Mouse (Mus musculus) hematopoietic stem cell, adult 5-6 weeks (primary cell): ENCODE data around the gene Eif6. TPM values are rescaled to one million over a fixed set of nuclear protein-coding genes. Genes with fewer than 3 reads are reported as not detected.
A peak's percentile ranks its signal among the peaks of the same experiment; 100 is the strongest.
"Not testable (repeated sequence)": the region's sequence is repeated elsewhere in the genome, so short reads cannot be mapped to it uniquely, and the experiment has no call there.

Source experiments
- ATAC-seq, 2 experiments: fragments of 125-278 bp in 1 of 2; replicated peaks in 1 of 2; 2 replicates each; pipeline ENCODE4 v1.8.0; 2016 to 2017; ENCODE audit warnings: inconsistent platforms in 2 of 2, mild to moderate bottlenecking in 2 of 2, moderate number of reproducible peaks in 2 of 2, low read depth in 1 of 2, moderate TSS enrichment in 1 of 2; ENCODE audit not compliant: low FRiP score in 2 of 2, poor library complexity in 2 of 2, severe bottlenecking in 2 of 2, insufficient read depth in 1 of 2, low TSS enrichment in 1 of 2
- total RNA-seq: library from RNA; stranded (forward); fragments of 172-1452, 232-1000 nt; gene quantifications from 2 replicates; pipeline ENCODE4 v1.2.3, GENCODE M21; 2017

The Eif6 gene
- total RNA-seq, 1 experiment from 2014 or later = 32.9 TPM

DNA sequence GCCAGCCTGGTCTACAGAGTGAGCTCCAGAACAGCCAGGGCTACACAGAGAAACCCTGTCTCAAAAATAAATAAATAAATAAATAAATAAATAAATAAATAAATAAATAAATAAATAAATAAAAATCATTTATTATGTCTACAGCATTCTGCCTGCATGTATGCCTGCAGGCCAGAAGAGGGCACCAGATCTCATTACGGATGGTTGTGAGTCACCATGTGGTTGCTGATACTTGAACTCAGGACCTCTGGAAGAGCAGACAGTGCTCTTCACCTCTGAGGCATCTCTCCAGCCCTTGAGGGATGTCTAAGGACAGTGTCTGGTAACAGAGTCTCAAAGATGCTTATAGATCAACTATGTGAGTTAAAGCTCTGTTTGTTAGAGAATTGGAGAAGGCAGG lies 5.4 kb upstream of the Eif6 start:
- not testable (repeated sequence) for ATAC-seq

DNA sequence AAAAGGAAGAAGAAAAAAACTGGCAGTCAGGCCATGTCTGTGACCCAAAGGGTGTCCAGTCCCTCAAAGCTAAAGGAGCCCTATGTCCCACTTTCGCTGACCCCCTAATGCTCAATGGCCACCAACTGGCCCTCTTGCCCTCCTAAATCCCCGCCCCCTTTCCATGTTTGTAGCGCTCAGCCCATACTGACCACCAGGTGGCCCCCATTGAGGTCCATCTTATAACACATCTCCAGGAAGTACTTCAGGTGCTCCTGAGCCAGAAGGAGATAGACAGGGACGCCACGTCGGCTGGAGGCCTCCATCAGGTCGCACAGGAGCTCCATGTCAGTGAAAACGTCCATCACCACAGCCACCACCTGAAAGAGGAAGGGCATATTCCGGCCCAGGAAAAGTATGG lies 4.6 kb upstream of the Eif6 start:
- no peak for ATAC-seq

DNA sequence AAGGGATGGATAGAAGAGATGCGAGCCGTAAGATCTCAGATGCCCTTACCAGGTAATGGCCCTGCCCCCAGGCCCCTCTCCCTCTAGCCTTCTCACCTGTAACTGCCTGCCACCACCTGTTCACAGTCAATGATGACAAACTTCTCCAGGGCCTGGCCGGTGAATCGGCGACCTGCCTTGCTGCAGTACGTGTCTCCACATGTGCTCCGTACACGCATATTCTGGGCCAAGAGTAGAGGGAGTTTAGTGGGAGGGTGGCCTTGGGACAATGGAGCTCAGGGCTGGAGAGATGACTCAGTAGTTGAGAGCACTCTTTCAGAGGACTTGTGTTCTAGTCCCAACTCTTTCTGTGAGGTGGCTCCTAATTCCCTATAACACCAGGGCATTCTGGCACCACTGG lies 4.1 kb upstream of the Eif6 start:
- ATAC-seq = no peak

DNA sequence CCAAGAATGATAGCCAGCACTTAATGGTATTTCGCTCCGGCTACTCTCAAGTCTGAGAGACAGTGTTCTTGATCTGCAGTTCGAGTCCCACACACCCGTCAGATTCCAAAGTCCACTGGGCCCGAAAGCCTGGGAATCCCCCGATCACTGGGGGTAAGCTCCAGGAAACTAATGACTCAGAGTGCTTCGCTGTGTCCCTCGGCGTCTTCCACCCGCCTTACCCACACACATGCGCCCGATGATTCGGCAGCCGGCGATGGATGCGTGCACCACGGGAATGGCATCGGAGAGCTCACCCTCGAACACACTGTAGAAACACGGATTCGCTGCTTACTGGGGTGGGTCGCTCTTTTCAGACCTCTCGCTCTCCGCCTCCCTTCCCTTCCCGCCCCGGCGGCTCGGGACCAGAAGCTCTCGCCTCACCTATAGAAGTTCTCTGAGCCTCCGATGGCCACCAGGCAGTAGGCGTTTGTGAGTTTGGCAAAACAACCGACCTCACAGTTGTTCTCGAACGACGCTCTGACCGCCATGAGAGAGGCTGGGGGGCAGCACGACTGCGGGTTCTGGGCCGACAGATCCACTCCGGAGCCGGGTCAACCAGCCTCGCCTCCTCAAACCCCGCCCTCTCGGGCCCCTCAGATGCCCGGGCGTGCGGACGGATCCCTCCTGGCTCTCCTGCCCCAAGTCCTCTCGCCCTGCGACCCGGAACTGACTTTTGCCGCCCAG lies 658 bp downstream of the Eif6 start:
- ATAC-seq = peak in 1 of 2 experiments; percentile 8; a peak in 2 of 4 replicates

DNA sequence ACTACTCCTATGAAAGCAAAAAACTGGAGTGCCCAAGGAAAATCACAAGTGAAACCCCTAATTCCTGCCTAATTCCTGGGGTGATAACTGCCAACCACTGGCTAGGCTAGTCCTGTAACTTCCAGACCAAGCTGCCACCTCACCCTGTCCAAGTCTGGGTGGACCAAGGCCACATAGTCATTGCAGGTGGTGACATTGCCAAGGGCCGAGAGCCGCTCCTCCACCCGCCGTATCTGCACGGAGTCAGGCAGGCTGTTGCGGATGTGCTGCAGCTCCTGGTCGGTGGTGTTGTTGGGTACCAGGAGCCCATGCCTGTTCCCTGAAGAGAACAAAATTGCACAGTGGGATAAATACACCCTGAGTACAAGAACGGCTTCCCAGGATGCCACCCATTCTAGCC lies 3.0 kb downstream of the Eif6 start:
- no peak for ATAC-seq

DNA sequence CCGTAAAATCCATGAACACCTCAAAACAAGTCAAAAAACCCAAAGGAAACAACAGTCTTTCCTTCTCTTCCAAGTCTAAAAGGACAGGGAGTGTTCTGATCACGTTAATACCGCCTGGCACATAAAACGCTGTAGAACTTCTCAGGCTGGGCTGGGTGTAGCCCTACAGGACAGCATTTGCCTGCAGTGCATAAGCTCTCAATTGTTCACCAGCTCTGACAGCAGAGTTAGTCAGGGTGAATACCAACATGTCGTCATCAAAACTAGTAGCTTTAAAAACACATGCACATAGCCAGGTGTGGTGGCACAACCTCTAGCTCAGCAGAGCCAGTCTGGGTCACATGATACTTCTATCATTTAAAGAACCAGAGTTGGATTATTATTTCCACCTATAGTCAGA lies 5.9 kb downstream of the Eif6 start:
- no peak for ATAC-seq

DNA sequence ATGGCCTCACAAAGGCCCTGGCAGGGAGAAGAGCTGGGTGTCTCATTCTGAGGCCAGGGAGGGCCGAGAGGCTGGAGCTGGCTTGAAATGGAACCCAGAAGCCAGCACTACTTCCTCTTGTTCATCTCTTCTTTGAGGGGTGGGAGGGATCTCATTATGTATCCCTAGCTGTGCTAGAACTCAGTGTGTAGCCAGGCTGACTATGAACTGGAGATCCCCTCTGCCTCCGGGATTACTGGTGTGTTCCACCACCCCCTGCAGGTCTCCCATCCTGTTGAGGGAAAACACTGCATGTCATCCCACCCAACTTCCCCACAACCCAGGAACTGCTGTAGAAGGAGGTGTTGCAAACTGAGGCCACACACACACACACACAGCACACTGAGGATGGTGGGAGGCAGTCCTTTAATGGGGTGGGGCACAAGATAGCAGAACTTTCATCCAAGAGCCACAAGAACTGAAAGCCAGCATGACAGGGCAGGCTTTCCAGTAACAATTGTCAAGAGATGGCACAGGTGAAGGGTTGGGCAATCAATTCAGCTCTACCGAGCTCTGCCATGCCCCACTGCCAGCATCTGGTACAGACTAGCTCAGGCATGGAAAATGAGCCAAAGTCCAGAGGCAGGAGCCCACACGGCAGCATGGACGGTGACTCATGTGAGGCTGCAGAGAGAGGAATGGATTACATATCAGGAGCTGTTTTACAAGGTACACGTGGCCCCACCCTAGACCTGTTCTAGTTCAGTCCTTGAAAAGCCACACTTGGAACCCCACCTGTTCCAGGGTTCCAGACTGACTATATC lies 7.1 kb downstream of the Eif6 start:
- ATAC-seq = peak; percentile 9 to 33

DNA sequence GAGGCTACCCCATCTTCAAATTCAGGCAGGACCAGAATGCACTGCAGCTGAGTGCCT lies 7.5 kb downstream of the Eif6 start, which contains the start of gene BC029722:
Gene BC029722, minus strand, starts transcription at position 35 of the 57 bp plus-strand sequence.
- no peak for ATAC-seq

DNA sequence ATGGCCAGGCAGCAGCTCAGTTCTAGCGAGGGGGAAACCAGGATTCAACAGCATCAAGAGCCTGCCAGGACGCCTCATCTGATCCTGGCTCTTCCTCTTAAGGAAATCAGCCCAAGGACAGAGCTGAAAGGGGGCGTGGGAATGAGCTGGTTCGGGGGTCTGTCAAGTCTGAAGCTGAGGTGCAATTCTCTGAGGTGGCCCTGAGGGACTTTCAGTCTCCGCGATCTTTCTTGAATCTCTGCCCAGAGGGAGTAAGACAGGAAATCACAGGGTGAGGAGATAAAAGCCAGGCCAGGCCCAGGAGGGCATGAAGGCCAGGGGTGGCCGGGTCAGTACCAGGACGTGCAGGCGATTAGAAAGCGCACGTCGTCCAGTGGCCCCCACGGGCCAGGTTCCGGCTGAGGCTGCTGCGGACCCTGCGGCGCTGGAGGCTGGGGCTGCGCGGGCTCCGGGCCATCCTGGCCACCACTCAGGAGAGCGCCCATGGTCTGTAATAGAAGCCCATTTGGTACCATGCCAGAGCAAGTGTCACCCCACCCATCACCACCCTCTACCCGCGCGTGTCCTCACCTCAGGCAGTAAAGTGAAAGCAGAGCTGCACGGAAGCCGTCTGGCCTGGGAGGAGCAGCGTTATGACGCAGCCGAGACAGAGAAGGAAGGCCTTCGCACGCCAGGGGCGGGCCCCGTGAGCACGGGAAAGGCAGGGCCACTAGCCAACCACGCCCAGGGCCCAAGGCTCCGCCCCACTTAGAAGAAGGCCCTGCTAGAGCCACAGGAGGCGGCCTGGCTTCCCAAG lies 7.9 kb downstream of the Eif6 start:
- peak; percentile 96 to 97 for ATAC-seq

DNA sequence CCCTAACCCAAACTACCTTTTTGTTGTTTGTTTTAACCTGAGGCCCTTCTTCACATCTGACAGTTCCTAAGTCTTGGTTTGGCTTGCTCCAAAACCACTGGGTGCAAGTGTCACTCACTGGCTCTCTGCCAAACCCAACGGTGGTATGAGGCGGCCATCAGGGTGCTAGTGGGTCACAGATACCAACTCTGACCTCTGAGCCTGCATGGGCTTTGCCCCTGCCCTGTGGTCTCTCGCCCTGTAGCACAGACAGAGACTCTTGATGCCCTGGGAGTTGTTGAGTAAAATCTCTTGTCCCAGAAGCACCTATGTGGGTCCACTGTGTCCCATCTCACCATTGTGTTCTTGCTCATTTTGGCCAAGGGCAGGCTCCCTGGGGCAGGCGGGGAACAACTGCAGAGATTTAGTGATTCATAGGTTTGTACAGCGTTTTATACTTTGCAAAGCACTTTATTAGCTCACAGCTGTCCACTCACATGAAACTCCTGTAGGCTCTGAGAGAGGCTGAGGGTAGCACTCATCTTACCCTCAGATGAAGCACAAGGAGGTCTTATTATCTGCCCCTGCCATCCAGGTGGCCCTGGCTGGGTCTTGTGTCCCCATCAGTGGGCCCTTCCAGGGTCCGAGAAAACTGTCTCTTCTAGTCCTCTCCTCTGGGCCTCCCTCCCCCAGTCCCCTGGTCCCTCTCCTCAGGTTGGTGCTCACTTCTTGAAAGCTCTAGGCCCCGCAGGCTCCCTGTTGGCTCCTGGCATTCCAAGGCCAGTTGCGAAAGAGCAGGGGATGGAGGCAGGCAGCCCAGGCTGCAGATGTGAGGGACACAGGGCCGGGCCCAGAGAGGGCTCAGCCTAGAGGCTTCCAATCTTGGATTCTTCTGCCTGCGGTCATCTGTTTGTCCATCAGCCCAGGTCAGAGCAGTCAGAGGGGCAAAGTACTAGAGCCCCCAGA lies 9.2 kb downstream of the Eif6 start:
- ATAC-seq = no peak

DNA sequence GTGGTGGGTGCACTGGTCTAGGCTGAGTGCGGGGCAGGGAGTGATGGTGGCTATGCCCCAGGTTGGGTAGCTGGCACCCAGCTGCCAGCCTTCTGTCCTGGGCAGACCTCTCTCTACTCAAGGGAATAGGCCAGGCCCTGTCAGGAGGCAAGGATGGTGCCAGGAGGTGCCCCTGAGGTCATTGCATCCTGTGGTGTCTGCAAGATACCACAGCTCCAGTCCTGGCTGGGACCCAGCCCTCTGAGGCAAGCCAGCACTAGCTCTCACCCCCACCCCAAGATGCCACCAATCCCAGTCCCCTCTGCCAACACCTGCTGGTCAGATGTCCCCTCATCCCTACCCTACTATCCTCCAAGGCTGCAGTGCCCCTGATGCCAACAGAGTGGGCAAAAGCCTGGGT lies 10.5 kb downstream of the Eif6 start:
- no peak for ATAC-seq

DNA sequence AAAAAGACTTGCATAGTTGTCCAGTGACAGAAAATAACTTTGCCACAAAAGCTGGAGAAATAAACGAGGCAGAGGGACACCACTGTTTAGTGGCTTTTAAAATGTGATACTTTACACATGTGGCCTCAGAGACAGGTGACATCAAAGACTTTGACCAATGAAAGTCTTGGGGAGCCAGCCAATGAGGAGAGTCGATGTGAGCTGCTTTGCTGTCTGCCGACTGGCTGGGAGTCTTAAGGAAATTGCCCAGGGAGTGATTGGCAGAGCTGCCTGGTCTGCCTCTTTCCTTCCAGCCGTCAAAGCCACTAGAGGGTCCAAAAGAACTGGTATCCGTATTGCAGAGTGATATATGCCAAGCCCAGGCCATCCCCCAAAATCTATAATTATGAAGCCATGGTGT lies 11.9 kb downstream of the Eif6 start:
- ATAC-seq = no peak; a peak in 1 of 4 replicates

DNA sequence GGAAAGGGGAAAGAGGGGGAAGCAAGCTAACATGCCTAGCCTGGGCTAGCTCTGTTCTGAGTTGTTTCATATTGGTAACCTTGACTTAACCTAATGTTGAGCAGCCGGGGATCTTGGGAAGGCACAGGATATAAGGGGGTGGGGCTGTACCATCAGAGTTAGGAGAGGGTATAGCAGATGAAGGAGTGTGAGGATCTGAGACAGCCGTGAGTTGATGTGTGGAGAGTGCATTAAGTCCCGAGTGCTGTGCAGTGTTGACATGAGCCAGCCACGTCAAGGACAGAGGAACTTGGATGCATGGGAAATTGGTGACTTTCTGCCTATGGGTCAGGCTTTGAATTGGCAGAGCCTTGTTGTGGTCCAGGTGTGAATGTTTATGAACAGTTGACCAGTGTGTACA lies 14.1 kb downstream of the Eif6 start:
- ATAC-seq = no peak

DNA sequence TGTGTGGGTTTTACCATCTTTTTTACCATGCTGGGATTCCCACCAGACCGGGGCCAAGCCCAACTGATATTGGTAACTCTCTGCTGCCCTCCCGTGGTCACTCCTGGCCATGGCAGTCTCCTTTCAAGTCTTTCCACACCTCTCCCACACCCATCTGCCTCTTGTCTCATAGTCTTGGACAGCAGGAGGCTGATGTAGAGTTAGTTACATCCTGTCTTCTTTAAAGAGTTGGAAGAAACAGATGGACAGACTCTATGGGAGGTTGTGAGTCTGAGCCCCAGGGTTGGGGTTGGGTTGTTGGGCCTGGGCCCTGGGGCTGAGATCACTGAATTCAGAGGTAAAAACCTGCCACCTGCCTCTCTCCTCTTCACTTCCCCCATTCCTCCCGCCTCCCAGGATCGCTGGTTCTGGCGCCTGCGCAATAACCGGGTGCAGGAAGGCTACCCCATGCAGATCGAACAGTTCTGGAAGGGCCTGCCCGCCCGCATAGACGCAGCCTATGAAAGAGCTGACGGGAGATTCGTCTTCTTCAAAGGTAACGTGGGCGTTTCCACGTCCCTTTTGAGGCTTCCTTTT lies 14.8 kb downstream of the Eif6 start:
- ATAC-seq = peak; percentile 51 to 75

DNA sequence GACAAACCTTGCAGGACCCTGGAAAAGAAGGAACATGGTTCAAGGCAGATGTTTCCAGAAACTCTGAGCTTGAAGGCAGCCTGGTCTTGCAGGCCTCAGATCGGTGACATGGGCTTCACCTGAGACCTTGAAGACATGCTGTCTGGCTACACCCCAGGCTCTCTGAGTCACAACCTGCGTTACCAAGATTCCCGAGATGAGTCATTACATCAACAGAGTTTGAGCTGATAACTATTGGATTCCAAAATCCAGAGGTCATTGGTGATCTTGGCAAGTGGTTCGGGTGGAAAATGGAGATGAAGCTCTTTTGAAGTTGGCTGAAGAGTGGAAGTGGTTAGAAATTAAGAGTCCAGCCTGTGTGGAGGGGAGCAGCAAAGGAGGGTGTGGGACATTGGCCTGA lies 17.1 kb downstream of the Eif6 start:
- ATAC-seq = no peak

DNA sequence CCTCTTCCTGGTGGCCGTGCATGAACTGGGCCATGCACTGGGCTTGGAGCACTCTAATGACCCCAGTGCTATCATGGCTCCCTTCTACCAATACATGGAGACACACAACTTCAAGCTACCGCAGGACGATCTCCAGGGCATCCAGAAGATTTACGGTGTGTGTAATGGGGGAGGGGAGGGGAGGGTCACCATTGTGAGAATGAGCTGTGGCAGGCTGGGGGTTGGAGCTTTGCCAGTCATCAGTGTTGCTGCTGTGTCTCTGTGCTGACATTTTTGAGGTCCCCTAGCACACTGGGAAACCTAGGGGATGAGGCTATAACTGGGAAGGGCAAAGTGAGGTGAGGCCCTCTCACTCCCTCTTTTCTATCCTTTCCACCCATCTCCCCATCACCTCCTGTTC lies 19.3 kb downstream of the Eif6 start:
- ATAC-seq = no peak

DNA sequence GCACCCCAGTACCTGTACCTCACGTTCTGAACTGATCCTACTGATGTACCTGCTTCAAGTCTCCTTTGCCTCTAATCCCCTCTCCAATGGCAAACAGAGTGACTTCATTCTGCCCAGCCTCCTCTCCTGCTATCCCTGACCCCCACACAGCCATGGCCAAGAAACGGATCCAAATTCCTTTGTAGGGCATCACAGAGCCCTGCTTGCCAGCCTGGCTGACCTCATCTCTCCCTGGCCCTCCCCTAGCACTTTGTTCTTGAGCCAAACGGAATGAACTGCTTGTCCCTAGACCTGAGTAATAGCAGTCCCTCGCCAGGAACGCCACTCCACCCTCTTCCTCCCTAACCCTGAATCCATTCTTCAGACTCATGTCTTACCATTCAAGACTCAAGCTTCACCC lies 20.2 kb downstream of the Eif6 start:
- ATAC-seq = no peak
